Mouse (Mus musculus): ENCODE data around the gene Ccpg1. TPM values are rescaled to one million over a fixed set of nuclear protein-coding genes. Genes with fewer than 3 reads are reported as not detected.
A peak's percentile ranks its signal among the peaks of the same experiment; 100 is the strongest.

The Ccpg1 gene
- total RNA-seq, 2 experiments from 2014 or later: 84.9 to 95.1 TPM

DNA sequence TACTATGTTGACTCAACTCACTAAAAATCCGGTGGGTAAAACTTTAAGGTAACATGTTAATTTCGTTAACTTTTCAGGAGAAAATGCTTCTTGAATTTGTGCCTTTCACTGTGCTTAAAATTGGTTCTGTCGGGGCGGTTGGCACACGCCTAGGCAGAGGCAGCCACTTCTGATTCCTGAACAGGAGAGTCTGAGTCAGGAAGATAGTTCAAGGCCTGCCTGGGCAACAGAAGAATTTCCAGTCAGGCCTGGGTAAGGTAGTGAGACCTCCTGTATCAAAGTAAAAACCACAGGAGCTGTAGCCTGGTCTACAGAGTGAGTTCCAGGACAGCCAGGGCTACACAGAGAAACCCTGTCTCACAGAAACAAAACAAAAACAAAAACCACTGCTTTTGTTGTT is 7.3 kb downstream of the Ccpg1 start:
- no peak for DNase-seq

- DNase-seq: no peak
These were observed 10.9 kb downstream of the Ccpg1 start for GRCm38 (mm10) chr9:72996167-72996566.

DNA sequence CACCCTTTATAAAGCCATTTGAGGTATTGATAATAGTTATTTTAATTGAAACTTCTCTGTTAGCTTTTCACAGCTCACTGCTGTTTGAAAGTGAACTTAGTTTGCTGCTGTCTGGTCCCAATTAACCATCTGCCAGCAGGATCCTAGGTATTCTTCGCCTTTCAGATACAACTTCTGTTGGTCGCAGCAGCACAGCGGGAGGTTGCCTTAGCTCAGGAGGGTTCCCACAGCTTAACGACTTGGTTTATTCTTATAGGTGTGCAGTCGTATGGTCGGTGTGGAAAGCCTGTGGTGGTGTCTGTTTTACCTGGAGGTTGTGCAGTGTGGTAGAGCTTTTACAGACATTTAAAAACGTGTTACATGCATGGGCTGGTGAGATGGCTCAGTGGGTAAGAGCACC is 11.6 kb downstream of the Ccpg1 start:
- no peak for DNase-seq

- no peak for DNase-seq
These were observed 15.3 kb downstream of the Ccpg1 start for GRCm38 (mm10) chr9:73000487-73000886.

GRCm38 (mm10) chr9:73001314-73002011 is 16.2 kb downstream of the Ccpg1 start:
- no peak for DNase-seq

DNA sequence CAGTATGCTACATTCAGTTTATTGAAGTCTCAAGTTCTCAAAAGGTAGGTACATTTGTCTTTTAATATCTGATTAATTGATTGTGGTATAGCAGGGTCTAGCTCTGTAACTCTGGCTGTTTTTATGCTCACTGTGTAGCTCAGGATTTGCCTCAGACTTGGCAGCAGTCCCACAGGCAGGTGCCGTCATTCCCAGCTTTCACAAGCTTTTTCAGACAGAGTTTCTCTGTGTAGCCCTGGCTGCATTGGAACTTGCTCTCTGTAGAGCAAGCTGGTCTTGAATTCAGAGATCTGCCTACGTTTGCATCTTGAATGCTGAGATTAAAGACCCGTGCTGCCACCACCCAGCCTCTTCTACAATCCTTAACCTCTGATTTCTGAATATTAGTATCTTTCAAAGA is 16.9 kb downstream of the Ccpg1 start:
- DNase-seq: no peak

GRCm38 (mm10) chr9:73004076-73004475 is 18.8 kb downstream of the Ccpg1 start:
- DNase-seq: no peak

DNA sequence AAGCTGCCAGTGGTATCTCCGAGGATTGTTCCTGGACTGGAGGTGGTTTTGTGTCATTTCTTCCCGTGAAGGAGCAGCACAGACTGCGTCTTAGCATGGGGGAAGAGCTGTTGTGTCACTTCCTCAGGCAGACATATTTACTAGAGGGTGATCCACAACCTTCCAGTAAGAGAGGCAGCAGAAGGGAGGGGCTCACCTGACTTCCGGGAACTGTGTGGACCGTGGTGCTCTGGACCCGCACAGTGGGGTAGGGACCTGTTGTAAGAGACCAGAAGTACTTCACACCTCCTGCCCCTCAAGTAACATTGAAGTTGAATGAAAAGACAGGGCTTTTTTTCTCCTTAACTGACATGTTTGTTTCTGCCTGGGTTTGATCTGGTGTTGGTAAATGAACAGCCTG is 19.9 kb downstream of the Ccpg1 start:
- DNase-seq: no peak

DNA sequence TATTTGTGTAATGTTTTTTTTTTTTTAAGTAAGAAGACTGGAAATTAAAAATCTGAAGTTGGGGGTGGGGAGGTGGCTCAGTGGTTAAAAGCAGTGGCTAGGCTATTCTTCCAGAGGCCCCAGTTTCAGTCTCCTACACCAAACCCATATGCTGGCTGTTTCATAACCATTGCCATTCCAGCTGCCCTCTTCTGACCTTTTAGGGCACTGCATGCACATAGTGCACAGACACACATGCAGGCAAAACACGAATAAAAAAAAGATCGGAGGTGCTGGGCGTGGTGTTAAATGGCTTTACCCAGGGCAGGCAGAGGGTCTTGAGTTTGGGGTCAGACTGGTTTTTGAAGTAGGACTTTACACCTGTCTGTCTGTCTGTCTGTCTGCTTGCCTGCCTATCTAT is 20.9 kb downstream of the Ccpg1 start:
- DNase-seq: no peak

DNA sequence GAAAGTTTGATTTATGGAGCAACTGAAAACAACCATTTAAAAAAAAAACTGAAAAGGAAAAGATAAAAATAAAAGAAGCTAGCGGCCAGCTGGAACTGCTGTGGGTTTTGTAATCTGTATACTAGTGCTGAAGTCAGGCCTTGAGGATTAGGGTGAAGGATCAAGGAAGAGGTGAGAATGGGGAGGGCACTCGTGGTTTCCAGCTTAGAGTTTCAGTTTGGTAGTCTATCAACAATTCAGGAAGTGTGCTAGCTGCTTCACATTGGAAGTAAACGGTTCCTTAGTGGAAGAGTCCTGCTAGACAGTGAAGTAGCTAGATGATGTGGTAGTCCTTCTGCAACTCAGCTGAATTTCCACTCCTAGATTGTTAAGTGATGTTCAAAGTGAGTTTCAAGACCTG is 23.2 kb downstream of the Ccpg1 start:
- DNase-seq: no peak

GRCm38 (mm10) chr9:73012629-73013028 is 27.4 kb downstream of the Ccpg1 start:
- no peak for DNase-seq

GRCm38 (mm10) chr9:73014724-73015123 is 29.5 kb downstream of the Ccpg1 start:
- DNase-seq: no peak

GRCm38 (mm10) chr9:73019841-73020240 is 34.6 kb downstream of the Ccpg1 start:
- DNase-seq: no peak

DNA sequence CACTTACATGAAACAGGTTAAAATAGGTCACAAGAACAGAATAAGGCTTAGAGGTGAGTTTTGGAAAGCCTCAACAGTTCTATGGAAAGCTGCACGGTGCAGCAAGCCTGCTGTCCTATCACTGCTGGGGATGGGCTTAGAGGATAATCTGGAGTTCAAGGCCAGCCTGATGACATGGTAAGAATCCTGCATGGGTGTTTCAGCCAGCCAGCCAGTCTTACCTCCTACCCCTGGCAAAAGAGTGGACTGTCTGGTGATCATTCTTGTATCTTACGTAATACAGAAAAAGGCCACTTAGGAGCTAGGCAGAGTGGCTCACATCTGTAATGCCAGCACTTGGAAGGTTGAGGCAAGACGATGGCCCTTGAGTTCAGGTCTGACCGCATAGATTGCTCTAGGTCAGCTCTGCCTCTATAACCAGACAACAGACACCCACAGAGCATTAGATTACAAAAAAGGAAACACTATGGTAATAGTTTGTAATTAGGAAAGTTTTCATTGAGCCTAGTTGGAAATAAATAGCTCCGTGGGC is 35.4 kb downstream of the Ccpg1 start:
- DNase-seq: no peak

DNA sequence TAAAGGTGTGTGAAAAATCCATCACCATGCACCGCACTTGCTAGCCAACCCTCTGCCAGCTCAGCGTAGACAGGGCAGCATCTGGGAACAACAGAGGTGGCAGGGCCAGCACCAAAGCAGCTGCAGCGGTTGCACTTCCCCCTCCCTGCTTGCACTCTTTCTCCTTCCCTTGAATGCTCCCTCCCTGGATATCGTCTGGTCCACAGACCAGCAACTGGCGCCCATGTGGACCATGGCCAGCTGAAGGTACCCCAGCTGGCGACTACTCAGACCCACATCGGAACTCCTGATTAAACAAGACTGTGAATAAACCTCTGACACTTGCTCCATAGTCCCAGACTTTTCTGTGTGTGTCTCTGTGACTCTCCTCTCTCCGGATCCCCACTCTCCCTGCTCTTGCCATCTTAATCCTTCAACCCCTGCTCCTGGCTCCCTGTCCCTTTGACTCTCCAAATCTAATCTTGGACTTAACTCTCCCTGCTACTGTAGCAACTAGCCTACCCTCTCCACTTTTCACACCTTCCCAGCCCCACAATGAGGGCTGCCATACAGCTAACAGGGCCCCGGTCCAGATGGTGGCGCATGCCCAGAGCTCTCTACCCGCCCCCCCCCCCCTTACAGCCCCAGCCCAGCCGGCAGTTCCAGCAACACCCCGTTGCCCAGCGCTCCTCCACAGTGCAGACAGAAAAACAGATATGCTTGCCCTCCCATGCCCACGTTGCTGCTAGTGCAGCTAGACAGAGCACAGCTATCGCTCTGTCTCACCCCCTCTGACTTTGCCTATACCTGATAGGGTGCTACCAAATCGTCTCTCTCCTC is 40.8 kb downstream of the Ccpg1 start:
- DNase-seq: peak in 1 of 2 experiments; percentile 12

GRCm38 (mm10) chr9:73030443-73030842 is 45.2 kb downstream of the Ccpg1 start:
- no peak for DNase-seq

DNA sequence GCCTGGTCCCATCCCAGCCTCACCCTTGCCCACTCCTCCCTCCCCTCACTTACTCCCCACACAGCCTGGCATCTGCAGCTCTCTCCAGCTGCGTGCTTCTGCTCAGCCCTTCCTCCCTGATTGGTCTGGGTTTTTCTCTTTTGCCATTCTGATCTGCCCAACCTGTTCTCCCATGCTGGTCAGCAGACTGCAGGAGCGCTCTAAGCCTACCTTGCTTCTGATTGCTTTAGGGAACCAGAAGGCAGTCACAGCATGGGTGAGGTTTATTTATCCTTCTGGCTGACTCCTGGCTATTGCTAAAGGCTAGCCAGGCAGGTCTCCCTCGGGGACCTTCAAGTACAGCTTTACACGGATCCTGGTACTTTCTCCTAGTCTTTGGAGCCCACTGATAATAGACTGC is 46.2 kb downstream of the Ccpg1 start:
- DNase-seq: no peak

DNA sequence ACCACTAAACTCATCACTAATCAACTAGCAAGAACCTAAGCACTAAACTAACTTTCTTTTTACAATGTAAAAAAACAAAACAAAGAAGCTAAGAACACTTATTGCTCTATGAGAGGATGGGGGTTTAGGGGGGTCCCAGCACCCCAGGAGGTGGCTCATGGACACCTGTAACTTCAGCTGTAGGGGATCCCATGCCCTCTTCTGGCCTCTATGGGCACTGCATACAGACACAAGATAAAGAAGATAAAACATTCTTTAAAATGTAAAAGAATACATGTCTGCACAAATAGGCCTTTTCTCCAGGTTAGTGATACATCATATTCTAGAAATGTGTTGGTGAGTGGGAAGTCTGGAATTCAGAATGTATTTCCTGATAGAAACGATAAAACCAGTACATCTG is 48.2 kb downstream of the Ccpg1 start:
- DNase-seq: no peak

GRCm38 (mm10) chr9:73039222-73039945 is 54.2 kb downstream of the Ccpg1 start:
- peak; percentile 95 for DNase-seq

DNA sequence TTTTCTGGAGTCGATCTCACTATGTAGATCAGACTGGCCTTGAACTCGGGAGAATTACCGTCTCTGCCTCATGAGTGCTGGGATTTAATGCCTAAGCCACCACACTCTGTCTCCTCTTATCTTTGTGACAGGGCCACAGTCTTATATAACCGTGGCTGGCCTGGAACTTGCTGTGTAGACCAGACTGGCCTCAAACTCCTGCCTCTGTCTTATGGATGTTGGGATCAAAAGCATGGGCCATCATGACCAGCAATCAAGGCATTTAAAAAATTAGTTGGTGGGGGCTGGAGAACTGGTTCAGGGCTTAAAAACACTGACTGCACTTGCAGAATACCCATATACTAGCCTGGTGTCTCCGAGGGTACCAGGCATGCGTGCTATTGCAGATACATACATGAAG is 54.9 kb downstream of the Ccpg1 start, which contains the start of gene Pigb:
TSS of gene Pigb (minus strand) at position 299 of the 400 bp plus-strand sequence.
- no peak for DNase-seq

DNA sequence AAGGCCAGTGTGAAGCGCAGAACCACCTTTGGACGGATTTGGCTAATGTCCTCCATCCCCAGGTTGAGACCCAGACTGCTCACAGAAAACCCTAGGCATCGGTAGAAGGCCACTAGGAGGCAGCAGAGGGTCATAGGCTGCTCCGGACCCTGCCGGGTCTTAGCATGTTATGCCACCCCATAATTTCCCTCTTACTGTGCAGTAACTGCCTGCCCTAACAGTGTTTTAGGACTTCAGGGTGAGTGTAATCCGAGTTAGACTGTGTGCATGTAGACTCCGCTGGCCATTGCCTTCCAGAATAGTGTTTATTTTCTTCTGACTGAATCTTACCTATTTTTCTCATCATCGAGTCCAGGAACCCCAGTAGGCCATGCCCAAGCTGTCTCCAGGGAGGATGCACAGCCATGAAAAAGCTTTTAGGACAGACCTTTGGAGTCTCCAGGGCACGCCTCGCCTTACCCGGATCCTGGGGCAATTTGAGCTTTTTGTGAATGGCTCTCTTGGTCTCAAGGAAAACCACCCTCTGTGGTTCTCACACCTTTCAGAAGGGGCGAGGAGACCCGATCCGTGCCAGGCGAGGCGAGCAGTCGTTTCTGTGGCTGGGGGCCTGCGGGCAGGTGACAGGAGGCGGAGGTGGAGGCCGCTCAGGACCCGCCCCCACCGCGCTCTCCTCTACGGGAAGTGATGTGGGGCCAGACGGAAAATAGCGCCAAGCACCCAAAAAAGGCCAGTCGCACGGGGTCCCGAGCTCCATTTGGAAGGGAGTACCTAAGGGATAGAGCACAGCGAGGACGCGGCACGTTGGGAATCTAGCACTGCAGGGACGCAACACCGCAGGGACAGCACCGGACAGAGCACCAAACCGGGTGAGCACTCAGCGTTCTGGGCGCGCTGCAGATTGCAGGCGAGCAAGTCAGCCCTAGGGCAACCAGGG is 59.2 kb downstream of the Ccpg1 start, which contains the start of gene Rab27a:
TSS of gene Rab27a (plus strand) at position 709 of the 934 bp plus-strand sequence.
- peak; percentile 85 to 91 for DNase-seq
